Mouse (Mus musculus) intestine, embryonic 15.5 days (tissue): ENCODE data around the gene Anxa2. TPM values are rescaled to one million over a fixed set of nuclear protein-coding genes. Genes with fewer than 3 reads are reported as not detected.

Experiments used
- ATAC-seq: fragments of 200-750 bp; cut with Nextera tagmentation; 2 replicates; pipeline ENCODE4 v1.8.0; 2017; ENCODE audit warnings: moderate TSS enrichment, moderate library complexity
- H3K27ac ChIP-seq: fragments of 300-500 bp; sonication (generic); 2 replicates; pipeline ENCODE4 v1.5.1; 2015; ENCODE audit warnings: mild to moderate bottlenecking, inconsistent platforms
- H3K27me3 ChIP-seq: fragments of 300-500 bp; sonication (generic); replicated peaks from 2 replicates; pipeline ENCODE4 v1.6.1; 2015; ENCODE audit warnings: inconsistent platforms
- H3K36me3 ChIP-seq: fragments of 300-500 bp; sonication (generic); 2 replicates; pipeline ENCODE4 v1.6.1; 2015; ENCODE audit warnings: inconsistent platforms
- H3K4me1 ChIP-seq: fragments of 300-500 bp; sonication (generic); replicated peaks from 2 replicates; pipeline ENCODE4 v1.6.1; 2015; ENCODE audit warnings: inconsistent platforms
- H3K4me2 ChIP-seq: fragments of 300-500 bp; sonication (generic); replicated peaks from 2 replicates; pipeline ENCODE4 v1.6.1; 2015; ENCODE audit warnings: mild to moderate bottlenecking, inconsistent platforms
- H3K4me3 ChIP-seq: fragments of 300-500 bp; sonication (generic); replicated peaks from 2 replicates; pipeline ENCODE4 v1.5.1; 2015; ENCODE audit warnings: inconsistent platforms
- H3K9ac ChIP-seq: fragments of 300-500 bp; sonication (generic); 2 replicates; pipeline ENCODE4 v1.6.1; 2015; ENCODE audit warnings: inconsistent platforms
- H3K9me3 ChIP-seq: fragments of 300-500 bp; sonication (generic); 2 replicates; pipeline ENCODE4 v1.6.1; 2016; ENCODE audit warnings: inconsistent platforms
- WGBS: fragments of 180-500 bp; shearing (Covaris S2); methylation state at CpG from one replicate; pipeline ENCODE4 v1.1.7; 2015; 5-methylcytosine and 5-hydroxymethylcytosine counted together
- polyA plus RNA-seq: library from polyadenylated mRNA; unstranded; fragments of >200 nt; fragmentation: Nextera tagmentation; extraction: Ambion mirVana; gene quantifications from 2 replicates; pipeline ENCODE4 v1.2.1, GENCODE M21; 2015

Anxa2 gene
- polyA plus RNA-seq, 1 experiment from 2014 or later = 462 TPM

DNA sequence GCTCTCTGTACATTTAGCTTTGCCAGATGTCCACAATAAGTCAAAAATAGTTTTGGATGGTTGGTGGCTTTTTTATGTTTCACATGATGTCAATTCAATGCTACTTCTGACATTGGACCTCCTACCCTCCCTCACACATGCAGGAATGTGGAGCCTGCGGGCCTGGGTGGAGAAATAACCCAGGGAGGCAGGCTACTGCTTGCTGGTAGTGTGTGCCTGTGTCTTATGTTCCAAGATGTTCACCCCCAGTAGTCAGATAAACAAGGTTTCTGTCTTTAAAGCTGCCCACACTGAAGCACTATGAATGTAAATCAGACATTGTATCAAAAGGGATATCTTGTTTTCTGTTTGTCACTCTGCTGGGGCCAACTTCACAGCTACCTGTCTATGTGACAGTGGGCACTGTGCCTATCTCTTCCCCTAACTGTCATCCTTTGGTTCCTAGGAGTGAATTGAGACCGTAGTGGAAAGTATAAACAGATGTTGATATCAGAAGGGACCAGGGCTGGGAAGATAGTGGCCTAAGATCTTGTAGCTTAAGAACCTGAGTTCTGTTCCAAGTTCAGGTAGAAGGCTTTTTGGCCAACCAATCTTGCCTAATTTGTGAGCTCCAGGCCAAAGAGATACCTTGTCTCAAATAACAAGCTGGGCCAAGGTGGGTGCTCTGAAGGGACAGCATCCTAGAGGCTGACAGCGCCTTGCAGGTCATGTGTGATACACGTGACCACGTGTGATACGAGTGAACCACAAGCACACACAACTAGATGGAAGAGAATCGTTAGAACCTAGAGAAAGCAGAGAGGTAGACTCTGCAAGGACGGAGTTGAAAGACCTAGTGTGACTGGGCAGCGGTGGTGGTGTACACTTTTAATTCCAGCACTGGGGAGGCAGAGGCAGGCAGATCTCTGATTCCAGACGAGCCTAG lies 1.3 kb upstream of the Anxa2 start:
- WGBS = 93% methylated on average over 10 of the region's 10 CpGs
- peaks cover 20% of the 10 kb centered on the region for H3K4me1 ChIP-seq
- no peak overlapping the region for H3K9ac ChIP-seq
- H3K9me3 ChIP-seq = no peaks in the 10 kb centered on the region
- no peak for ATAC-seq
- H3K4me3 ChIP-seq = no peak overlapping the region
- H3K27ac ChIP-seq = 0 out of 2 replicates have a peak overlapping the region, but pooled peaks have one; percentile 92
- no peaks in the 10 kb centered on the region for H3K36me3 ChIP-seq
- H3K27me3 ChIP-seq = no peaks in the 10 kb centered on the region
- H3K4me2 ChIP-seq = no peak overlapping the region

DNA sequence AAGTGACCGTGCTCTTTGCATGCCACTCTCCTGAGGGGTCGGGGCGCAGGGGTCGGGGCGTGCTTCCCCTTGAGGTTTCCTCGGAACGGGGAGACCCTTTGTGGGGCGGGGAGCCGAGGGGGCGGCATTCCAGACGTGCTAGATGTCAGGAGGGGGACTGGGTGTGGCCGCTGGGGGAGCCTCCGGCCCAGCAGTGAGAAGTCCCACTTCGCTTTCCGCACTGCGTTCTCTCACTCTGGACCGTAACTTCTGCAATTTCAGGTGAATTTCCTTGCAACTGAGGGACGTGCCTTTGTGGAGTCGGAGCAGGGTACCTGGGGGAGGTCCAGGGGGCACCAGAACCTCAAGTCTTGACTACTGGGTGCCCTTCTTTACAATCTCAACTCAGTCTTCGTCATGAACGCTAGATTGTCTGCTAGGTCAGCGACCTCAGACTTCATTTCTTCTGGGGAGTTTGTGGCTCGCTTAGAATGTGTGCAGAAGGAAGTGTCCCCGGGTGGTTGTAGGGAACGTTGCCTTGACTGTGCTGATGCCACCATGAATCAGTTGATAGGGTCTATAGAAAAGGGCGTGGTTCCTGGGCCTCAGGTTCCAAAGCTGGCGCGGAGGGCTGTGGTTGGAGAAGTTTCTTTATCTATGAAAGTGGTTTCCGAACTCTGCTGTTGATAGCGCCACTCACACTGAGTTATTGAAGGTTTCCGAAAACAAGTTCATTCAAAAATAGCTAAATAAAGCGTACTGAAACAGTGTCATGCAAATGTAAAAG lies 664 bp downstream of the Anxa2 start:
- WGBS = 9% methylated on average over 32 of the region's 32 CpGs

DNA sequence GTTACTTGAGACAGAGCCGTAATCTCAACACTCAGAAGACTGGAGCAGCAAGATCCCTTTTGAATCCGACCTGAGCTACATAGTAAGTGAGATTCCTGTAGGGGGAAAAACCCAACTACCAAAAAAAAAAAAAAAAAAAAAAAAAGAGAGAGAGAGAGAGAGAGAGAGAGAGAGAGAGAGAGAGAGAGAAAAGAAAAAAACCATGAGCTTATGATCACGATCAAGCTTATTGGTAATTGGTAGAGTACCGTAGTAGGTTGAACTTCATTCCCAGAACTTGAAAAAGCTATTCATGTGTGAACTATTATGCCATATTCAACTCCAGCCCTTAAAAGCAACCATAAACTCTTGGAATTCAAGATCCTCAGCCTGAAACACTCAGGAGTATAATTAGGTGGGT lies 1.3 kb downstream of the Anxa2 start:
- 60% methylated on average over 4 of the region's 4 CpGs for WGBS
- Histone ChIP-seq H3K27ac (peak overlapping the region; percentile 92), H3K36me3 (no peaks in the 10 kb centered on the region), H3K9ac (peak overlapping the region; percentile 80), H3K4me2 (peak overlapping the region; percentile 82), H3K4me3 (peak overlapping the region; percentile 71), H3K4me1 (peaks cover 41% of the 10 kb centered on the region), H3K27me3 (no peaks in the 10 kb centered on the region), H3K9me3 (no peaks in the 10 kb centered on the region)
- no peak for ATAC-seq

More for the DNA sequence above, 664 bp downstream of the Anxa2 start:
- Histone ChIP-seq H3K4me3 (peak overlapping the region; percentile 71), H3K9me3 (no peaks in the 10 kb centered on the region), H3K27me3 (no peaks in the 10 kb centered on the region), H3K4me2 (peak overlapping the region; percentile 82), H3K27ac (peak overlapping the region; percentile 92), H3K36me3 (no peaks in the 10 kb centered on the region), H3K9ac (peak overlapping the region; percentile 80), H3K4me1 (peaks cover 35% of the 10 kb centered on the region)
- ATAC-seq = peak; percentile 54

DNA sequence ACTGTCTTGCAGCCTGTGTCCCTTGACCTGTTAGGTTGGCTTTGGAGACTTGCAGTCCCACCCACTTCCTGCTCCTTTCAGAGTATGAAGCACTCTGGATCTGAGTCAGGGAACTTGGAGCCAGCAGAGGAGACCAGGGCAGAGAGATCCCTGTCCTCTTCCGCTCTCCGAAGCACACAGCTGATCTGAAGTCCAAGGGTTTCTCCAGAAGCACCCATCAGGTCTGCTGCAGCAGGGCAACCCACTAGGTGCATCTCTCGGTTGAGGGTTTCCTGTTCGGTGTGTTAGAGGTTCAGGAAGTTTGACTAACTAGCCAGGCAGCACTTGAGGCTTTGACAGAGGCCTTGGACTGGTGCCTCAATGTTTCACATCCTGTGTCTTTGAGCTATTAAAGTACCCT lies 2.0 kb downstream of the Anxa2 start:
- no peaks in the 10 kb centered on the region for H3K9me3 ChIP-seq
- peak overlapping the region; percentile 71 for H3K4me3 ChIP-seq
- peak overlapping the region; percentile 81 for H3K27ac ChIP-seq
- H3K4me1 ChIP-seq = peaks cover 44% of the 10 kb centered on the region
- peak overlapping the region; percentile 82 for H3K4me2 ChIP-seq
- peak overlapping the region; percentile 33; the same call in 1 of the 2 replicates for H3K9ac ChIP-seq
- 65% methylated on average over 4 of the region's 4 CpGs for WGBS
- ATAC-seq = no peak
- H3K27me3 ChIP-seq = no peaks in the 10 kb centered on the region
- H3K36me3 ChIP-seq = no peaks in the 10 kb centered on the region

GRCm38 (mm10) chr9:69456406-69457075 lies 3.1 kb downstream of the Anxa2 start:
- H3K9ac ChIP-seq = no peak overlapping the region
- 0 out of 2 replicates have a peak overlapping the region, but pooled peaks have one; percentile 19 for H3K27ac ChIP-seq
- H3K9me3 ChIP-seq = no peaks in the 10 kb centered on the region
- H3K4me3 ChIP-seq = no peak overlapping the region
- 77% methylated on average over 15 of the region's 15 CpGs for WGBS
- no peaks in the 10 kb centered on the region for H3K27me3 ChIP-seq
- H3K36me3 ChIP-seq = no peaks in the 10 kb centered on the region
- H3K4me2 ChIP-seq = 0 out of 2 replicates have a peak overlapping the region, but pooled peaks have one; percentile 45
- peaks cover 44% of the 10 kb centered on the region for H3K4me1 ChIP-seq
- no peak for ATAC-seq

DNA sequence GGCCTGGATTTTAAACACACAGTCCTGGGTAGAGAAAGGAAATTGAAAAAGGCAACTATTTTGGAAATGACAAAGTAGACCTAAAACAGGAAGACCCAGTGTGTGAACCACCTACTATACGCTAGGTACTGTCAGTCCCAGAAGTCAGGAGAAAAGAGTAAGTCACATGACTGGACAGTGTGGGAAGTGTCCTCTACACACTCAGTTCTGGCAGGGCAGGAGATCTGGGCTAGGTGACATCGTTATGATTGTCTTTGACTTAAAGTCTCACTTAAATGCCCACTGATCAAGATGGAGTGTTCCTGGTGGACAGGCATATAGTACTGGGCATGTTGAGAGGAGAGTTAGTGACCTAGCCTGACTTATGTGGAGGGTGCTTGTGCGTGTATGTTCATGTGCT lies 3.7 kb downstream of the Anxa2 start:
- Histone ChIP-seq H3K4me1 (peaks cover 44% of the 10 kb centered on the region), H3K4me3 (no peak overlapping the region), H3K9me3 (no peaks in the 10 kb centered on the region), H3K36me3 (no peaks in the 10 kb centered on the region; the same call in 1 of the 2 replicates), H3K27ac (peak overlapping the region; percentile 85), H3K4me2 (peak overlapping the region; percentile 45), H3K27me3 (no peaks in the 10 kb centered on the region), H3K9ac (no peak overlapping the region)
- no peak for ATAC-seq
- WGBS = 90% methylated on average over 3 of the region's 3 CpGs

- peaks cover 41% of the 10 kb centered on the region for H3K4me1 ChIP-seq
- H3K9ac ChIP-seq = no peak overlapping the region
- WGBS = 22% methylated on average over 14 of the region's 14 CpGs
Measured at GRCm38 (mm10) chr9:69457747-69458625, 4.6 kb downstream of the Anxa2 start.

GRCm38 (mm10) chr9:69458982-69459381 lies 5.6 kb downstream of the Anxa2 start:
- ATAC-seq = no peak
- Histone ChIP-seq H3K27ac (peak overlapping the region; percentile 28; the same call in 1 of the 2 replicates), H3K9me3 (no peaks in the 10 kb centered on the region), H3K27me3 (no peaks in the 10 kb centered on the region), H3K36me3 (peaks cover 3% of the 10 kb centered on the region; the same call in 1 of the 2 replicates), H3K4me3 (no peak overlapping the region), H3K4me1 (peaks cover 39% of the 10 kb centered on the region), H3K4me2 (no peak overlapping the region), H3K9ac (no peak overlapping the region)
- 30% methylated on average over 2 of the region's 2 CpGs for WGBS

More at GRCm38 (mm10) chr9:69457747-69458625, 4.6 kb downstream of the Anxa2 start:
- no peaks in the 10 kb centered on the region for H3K9me3 ChIP-seq
- H3K4me3 ChIP-seq = no peak overlapping the region
- peak overlapping the region; percentile 45 for H3K4me2 ChIP-seq
- peak overlapping the region; percentile 85 for H3K27ac ChIP-seq
- ATAC-seq = peak; percentile 63
- peaks cover 3% of the 10 kb centered on the region; the same call in 1 of the 2 replicates for H3K36me3 ChIP-seq
- H3K27me3 ChIP-seq = no peaks in the 10 kb centered on the region

DNA sequence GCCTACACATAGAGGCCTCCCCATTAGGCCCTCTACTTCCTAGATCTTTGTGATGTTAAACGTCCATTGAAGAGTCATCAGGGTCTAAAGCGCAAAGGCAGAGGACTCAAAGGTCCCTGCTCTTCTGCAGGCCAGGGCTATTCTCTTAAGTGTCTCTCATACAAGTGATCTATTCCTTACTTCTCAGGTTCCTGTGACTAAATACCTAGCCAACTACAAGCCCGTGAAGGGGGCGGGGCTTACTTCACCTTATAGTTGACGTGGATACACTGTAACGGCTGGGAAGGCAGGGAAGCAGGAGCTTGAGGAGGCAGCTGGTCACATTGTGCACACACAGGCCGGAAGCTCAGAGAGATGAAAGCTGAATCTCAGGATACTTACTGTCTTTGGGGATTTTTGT lies 6.5 kb downstream of the Anxa2 start:
- 85% methylated on average over 7 of the region's 7 CpGs for whole genome bisulfite sequencing
- Histone ChIP-seq H3K36me3 (peaks cover 3% of the 10 kb centered on the region; the same call in 1 of the 2 replicates), H3K27ac (no peak overlapping the region), H3K4me2 (no peak overlapping the region), H3K9ac (no peak overlapping the region), H3K4me1 (peaks cover 38% of the 10 kb centered on the region), H3K27me3 (no peaks in the 10 kb centered on the region), H3K9me3 (no peaks in the 10 kb centered on the region), H3K4me3 (no peak overlapping the region)
- no peak for ATAC-seq

DNA sequence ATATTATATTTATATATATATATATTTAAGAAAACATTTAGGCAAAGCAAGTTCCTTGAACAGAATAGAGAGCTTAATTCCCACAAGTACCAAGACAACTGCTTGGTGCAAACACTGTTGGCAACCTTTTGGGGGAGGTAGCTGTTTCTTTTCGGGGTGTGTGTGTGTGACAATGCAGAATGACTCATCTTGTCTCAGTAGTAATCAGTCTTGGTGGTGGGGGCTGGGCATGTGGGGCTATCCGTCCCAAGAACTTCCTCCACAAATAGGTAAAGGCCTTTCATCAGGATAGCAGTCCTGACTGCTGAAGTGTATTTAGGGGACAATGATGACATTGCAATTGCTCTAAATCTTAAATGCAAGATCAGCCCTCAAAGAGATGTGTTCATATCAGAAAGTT lies 9.6 kb downstream of the Anxa2 start:
- Histone ChIP-seq H3K4me1 (peaks cover 38% of the 10 kb centered on the region), H3K27me3 (no peaks in the 10 kb centered on the region), H3K4me2 (no peak overlapping the region), H3K9me3 (no peaks in the 10 kb centered on the region), H3K9ac (no peak overlapping the region), H3K4me3 (no peak overlapping the region), H3K36me3 (peaks cover 9% of the 10 kb centered on the region; the same call in 1 of the 2 replicates), H3K27ac (no peak overlapping the region)
- ATAC-seq = no peak
- WGBS = 77% methylated on average over 2 of the region's 2 CpGs

DNA sequence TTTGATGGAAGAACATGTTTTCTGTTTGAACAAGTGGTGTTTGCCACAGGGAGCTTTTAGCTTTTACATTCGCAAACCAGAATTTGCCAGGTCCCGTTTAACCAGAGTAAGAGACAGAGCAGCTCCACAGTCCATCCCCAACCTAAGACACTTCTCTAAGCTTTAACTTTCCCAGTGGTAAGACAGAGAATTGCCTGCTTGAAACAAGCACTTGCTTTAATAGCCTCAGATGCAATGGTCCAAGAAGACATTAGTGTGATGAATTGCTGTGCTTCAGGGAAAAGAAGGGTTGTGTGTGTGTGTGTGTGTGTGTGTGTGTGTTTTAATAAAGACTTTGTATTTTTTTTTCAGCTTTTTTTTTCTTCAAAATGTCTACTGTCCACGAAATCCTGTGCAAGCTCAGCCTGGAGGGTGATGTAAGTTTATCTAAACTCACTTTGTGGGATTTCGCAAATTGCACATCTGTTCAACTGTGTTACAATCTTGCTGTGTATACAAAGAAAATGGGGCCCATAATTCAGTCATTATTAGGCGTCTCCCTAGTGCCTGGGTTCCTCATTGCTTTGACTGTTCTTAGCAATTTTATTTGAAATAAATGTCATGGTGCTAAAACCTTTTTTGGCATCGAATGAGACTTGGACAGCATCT lies 10.8 kb downstream of the Anxa2 start:
- Histone ChIP-seq H3K4me3 (no peak overlapping the region), H3K27ac (no peak overlapping the region), H3K27me3 (no peaks in the 10 kb centered on the region), H3K4me1 (peaks cover 37% of the 10 kb centered on the region), H3K9me3 (no peaks in the 10 kb centered on the region), H3K9ac (no peak overlapping the region), H3K36me3 (peaks cover 9% of the 10 kb centered on the region; the same call in 1 of the 2 replicates), H3K4me2 (no peak overlapping the region)
- ATAC-seq = no peak
- 46% methylated on average over 6 of the region's 6 CpGs for WGBS
